Mouse (Mus musculus): ENCODE results near the gene Tcf12. TPM values are rescaled to one million over a fixed set of nuclear protein-coding genes. Genes with fewer than 3 reads are reported as not detected.

Tcf12 gene
- total RNA-seq, 2 experiments from 2014 or later, result 43.8 to 48.6 TPM

DNA sequence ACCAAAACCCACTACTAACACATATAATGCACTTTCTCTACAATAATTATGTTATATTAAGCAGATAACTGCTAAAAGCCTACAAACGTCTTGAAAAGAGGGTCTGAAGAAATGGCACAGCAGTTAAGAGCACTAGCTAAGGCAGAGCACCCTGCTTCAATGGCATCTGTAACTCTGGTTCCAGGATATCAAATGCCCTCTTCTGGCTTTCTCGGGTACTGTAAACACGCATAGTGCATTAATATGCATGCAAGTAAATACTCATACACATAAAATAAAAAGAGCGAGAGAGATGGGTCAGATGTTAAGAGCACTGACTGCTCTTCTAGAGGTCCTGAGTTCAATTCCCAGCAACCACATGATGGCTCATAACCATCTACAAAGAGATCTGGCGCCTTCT lies 17.0 kb downstream of the Tcf12 start:
- DNase-seq (ENCODE audit: low spot score in 2 of 2), result no peak
- intact Hi-C loops (cut with DNase I), result no loop called here

DNA sequence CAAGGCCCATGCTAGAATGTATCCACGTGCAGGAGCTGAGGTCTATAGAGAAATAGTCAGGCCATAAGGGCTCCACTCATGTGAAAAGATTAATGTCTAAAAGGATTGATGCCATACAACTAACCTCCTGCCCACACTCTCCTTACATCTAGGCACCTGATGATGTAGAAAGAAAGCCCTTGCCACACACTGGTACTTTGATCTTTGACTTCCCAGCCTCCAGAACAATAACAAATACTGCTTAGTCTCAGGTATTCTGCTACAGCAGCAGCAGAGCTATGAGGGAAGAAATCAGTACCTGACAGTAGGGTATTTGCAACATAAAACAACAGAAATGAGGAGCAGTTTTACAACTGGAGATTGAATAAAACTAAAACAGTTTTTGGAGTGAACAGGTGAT lies 19.5 kb downstream of the Tcf12 start:
- DNase-seq (ENCODE audit: low spot score in 2 of 2), result no peak
- intact Hi-C loops (cut with DNase I), result no loop called here

DNA sequence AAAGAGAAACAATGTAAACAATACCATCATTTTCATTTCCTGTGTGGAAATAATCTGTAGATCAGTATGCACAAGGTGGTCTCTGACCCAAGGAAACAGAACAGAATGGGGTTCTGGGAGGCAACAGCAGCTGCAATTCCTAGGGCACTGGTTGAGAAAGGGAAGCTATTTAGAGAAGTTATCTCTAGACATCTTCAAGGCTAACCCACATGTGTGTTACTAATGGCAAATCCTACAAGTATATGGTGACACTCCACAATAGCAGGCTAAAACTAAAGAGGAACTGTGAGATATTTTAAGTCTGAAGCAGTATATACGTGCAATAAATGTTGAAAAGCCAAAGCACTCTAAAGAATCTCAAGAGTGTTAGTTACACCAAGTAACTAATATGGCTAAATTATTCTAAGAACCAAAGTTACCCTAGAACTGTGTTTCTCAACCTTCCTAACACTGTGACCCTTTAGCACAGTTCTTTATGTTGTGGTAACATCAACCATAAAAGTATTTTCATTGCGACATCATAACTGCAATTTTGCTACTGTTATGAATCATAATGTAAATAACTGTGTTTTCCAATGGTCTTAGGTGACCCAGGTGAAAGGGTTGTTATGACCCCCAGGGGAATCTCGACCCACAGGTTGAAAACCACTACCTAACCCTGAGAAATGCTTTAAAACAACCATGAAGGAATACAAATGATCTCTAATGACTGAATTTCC lies 22.6 kb downstream of the Tcf12 start:
- DNase-seq (ENCODE audit: low spot score in 2 of 2), result no peak
- intact Hi-C loops (cut with DNase I), result no loop called here

DNA sequence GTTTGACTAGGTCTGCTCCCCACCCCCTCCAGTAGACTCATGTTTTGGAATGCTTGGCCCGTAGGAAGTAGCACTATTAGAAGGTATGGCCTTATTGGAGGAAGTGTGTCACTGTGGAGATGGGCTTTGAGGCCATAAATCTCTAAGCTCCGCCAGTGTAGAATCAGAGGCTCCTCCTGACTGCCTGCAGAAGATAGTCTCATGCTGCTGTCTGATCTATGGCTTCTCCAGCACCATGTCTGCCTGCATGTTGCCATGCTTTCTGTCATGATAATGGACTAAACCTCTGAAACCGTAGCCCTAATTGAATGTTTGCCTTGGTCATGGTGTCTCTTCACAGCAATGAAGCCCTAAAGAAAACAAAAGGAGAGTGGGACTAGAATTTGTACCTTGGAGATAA lies 26.7 kb downstream of the Tcf12 start:
- DNase-seq (ENCODE audit: low spot score in 2 of 2), result no peak
- intact Hi-C loops (cut with DNase I), result no loop called here

DNA sequence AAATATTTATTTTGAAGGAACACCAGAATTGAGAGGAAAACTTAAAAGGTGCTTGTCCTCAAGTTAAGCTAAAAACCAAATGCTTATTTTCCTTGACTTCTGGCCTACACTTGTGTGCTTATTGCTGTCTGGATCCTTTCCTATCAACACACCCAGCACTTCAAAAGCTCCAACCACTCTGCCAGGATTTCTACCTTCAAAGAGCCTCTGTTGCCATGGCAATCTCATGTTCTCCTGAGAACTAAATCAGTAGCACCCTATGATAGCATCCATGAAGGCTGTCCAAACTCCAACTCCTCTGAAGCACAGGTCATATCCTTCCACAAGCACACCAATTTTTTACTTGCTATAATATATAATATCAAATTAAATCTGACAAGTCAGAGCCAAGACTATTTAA lies 27.5 kb downstream of the Tcf12 start:
- intact Hi-C loops (cut with DNase I), result no loop called here
- peak; percentile 14 to 15 for DNase-seq (ENCODE audit: low spot score in 2 of 2)

DNA sequence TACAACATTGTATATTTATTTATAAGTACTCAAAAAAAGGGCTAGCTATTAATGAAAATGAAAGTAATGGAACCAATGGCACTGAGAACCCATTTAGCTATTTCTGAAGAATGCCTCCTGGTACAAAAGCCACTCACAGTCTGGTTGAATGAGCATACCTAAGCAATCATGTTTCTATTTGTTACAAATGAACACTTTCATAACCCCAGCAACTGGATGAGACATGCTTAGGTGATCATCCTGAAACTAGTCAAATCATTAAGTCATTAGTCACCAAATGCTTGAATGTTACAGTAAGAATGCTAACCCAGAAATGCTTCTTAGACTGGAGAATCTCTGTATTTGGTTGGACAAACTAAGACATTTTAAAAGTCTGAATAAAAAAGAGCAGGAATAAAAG lies 35.5 kb downstream of the Tcf12 start:
- DNase-seq (ENCODE audit: low spot score in 2 of 2), result no peak
- intact Hi-C loops (cut with DNase I), result no loop called here

DNA sequence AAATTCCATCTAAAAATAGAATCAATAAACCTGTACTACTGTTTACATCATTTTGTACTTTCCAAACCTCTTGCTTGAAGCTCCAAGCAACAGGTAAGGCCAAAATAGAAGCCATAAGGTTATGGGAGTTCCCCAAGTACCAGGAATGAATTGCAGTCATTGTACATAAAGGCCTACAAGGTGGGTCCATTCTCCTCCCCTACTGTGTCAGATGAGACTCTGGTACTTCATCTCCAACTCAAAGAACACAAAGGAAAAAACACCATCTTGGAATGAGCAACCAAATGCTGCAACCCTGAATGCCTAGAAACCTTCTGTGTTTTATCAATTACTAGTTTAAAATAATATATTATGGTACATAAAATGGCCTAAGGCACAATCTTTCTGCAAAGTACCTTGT lies 45.5 kb downstream of the Tcf12 start:
- intact Hi-C loops (cut with DNase I), result no loop called here
- no peak for DNase-seq (ENCODE audit: low spot score in 2 of 2)

DNA sequence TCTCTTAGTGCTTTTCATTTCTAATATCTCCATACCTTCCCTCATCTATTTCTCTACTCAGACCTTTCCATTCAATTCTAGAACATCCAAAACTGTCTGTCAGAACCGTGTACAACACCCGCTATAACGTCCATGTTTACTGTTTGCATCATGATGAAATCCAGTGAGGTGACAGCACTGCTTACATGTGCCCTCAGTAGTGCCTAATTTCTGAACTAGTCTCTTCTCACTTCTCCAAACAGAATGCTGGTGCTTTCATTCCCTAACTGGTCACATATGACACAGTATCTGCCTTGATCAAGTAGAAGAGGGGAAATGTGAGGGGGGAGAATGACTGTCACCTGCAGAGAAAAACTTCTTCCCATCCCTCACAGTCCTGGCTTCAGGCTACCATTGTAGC lies 58.5 kb downstream of the Tcf12 start:
- no peak for DNase-seq (ENCODE audit: low spot score in 2 of 2)
- intact Hi-C loops (cut with DNase I), result no loop called here

DNA sequence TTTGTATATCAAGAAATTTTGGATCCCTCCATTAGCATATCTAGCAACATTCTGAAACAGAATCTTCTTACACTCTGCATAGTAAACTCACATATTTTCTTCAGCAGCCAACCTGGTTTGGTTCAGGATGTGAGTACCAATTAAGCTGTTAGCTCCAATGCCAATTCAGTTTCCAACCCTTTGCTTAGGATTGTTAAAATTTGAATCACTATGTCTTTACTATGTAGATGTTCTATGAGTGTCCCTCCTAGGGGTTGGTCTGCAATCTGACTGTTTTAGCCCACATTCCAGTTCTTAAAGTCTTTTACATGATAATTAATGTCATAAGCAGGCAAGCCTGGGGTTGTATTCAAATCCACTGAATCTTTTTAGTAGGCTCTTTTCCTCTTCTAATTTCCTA lies 71.5 kb downstream of the Tcf12 start:
- intact Hi-C loops (cut with DNase I), result no loop called here
- no peak for DNase-seq (ENCODE audit: low spot score in 2 of 2)

DNA sequence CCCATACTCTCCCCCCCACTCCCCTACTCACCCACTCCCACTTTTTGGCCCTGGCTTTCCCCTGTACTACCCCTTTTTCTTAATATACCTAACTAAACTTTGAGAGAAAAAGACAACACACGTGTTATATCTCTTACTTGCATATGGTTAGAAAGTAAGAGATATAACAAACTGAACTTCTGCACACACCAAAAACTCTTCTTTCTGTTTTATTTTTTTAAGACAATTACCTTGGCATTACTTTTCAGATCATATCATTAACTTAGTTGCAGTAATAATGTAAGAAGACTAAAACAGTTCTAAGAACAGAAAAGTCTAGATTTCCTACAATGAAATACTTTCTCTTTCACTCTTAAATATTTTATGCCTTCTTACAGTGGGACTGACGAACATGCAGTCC lies 72.3 kb downstream of the Tcf12 start:
- no peak for DNase-seq (ENCODE audit: low spot score in 2 of 2)
- intact Hi-C loops (cut with DNase I), result no loop called here

DNA sequence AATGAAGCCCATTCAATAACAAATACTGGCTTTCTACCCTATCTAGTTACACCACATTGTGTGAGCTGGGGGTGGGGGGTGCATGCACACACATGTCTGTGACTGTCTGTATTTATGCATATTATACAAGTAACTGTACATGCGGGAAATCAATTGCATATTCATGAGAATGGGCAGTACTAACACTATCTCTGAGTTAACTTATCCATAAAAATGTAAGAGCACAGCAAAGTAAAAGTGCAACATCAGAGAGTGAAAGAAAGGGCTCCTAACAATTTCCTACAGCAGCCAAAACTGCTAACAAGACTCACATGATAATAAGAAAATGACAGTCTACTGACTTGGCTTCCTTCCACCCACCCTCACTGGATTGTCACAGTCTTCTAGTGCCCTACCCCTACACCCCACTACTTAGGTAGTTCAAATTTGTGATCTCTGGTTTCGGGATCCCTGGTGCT lies 74.6 kb downstream of the Tcf12 start:
- intact Hi-C loops (cut with DNase I), result no loop called here
- DNase-seq (ENCODE audit: low spot score in 2 of 2), result no peak

DNA sequence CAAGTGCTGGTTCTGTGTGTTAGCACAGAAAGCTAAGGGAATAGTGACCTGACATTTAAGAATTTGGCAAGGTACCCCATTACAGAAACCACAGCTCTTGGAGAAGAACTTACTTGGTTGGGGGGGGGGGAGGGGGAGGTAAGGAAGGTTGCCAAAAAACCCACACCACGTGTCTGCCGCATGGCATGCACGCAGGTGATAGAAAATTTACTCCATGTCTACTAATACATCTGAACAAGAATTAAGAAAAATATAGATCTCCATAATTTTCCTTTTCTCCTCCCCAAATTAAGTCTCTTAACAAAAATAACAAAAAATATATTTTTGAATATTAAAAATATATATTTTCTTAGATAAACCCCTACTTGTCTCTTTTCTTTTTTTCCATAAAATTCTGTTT lies 75.4 kb downstream of the Tcf12 start:
- intact Hi-C loops (cut with DNase I), result no loop called here

DNA sequence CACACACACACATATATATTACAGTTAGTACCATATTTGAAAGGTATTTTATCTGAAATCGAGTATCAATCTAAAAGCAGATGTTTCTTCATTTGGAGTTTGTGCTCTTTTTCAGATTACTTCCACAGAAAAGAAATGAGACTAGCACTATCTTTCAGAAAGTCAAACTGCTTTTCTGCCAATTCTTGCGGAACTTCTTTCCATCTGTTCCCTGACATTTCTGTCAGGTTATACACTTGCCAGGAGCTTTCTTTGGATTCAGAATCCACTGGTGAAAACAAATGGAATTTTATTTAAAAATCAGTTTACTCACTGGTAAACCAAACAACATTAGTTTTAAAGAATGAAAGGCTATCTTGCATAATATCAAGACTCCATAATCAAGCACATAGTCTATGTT lies 78.4 kb downstream of the Tcf12 start:
- intact Hi-C loops (cut with DNase I), result no loop called here
- no peak for DNase-seq (ENCODE audit: low spot score in 2 of 2)

More for the DNA sequence above, 75.4 kb downstream of the Tcf12 start:
- DNase-seq (ENCODE audit: low spot score in 2 of 2), result no peak

DNA sequence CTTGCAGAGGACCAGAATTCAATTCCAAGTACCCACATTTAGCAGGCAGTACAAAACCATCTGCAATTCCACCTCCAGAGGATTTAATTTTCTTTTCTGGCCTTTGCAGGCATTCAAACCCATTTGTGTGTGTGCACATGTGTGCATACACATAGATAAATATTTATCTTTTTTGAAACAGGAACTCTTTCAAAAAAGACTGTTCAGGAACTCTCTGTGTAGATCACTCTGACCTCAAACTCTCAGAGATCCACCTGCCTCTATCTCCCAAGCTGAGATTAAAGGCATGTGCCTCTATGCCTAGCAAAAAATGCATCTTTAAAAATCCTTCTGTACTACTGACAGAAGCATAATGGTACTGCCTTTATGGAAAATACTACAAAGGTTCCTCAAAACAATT lies 81.4 kb downstream of the Tcf12 start:
- intact Hi-C loops (cut with DNase I), result no loop called here
- no peak for DNase-seq (ENCODE audit: low spot score in 2 of 2)

DNA sequence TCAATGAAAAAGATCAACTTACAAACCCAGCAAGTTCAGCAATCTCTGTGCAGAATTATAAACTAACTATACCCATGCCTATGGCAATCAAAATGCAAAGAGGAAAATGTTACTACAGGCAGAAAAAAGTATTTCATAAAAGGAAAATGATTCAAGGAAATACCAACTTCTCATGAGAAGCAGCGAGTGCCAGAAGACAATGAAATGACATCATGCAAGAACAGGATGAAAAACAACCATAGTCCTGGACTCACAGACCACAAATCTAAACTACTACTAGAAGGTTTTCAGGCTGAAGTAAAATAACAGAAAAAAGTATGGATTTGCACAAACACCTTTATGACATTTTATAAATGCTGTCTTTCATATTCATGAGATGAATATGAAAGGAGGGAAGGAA lies 82.1 kb downstream of the Tcf12 start:
- intact Hi-C loops (cut with DNase I), result no loop called here
- DNase-seq (ENCODE audit: low spot score in 2 of 2), result no peak

DNA sequence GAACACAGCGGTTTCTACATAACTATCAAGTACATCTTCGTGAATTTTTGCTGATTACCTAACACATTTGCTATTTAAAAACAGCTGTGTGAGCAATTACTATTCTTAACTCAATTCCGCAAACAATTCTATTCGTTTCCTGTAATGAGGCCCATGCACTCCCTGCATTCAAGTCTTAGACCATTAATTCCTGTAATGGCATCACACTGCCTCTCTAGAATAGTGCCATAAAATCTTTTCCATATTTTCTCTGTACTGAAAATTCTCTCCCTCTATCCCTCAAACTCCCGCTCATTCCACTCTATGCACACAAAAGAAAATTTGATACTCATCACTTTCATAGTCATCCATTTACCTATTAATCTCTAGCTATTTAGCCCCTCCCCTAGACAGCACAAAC lies 88.4 kb downstream of the Tcf12 start:
- intact Hi-C loops (cut with DNase I), result loop anchor here (5.0 kb wide), 1 partner anchor 79 kb away; no protein-coding TSS in a partner anchor
- no peak for DNase-seq (ENCODE audit: low spot score in 2 of 2)

DNA sequence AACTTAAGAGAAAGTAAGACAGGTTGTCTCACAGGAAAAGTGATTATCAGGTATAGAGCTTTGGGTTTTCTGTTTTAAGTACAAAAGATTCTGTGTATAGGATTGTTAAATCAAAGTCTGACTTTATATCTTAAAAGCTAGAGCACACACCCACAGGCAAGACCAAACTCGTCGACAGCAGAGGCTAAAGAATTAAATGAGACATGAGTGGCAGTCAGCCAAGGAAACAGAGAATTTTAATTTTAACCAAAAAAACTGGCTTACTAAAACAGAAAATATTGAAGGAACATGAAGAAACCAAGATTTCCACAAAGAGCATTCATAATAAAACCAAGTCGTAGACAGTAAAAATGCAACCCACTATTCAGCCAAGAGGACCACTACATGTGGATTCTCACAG lies 90.2 kb downstream of the Tcf12 start:
- DNase-seq (ENCODE audit: low spot score in 2 of 2), result no peak
- intact Hi-C loops (cut with DNase I), result loop anchor here (5.0 kb wide), 1 partner anchor 81 kb away; no protein-coding TSS in a partner anchor

DNA sequence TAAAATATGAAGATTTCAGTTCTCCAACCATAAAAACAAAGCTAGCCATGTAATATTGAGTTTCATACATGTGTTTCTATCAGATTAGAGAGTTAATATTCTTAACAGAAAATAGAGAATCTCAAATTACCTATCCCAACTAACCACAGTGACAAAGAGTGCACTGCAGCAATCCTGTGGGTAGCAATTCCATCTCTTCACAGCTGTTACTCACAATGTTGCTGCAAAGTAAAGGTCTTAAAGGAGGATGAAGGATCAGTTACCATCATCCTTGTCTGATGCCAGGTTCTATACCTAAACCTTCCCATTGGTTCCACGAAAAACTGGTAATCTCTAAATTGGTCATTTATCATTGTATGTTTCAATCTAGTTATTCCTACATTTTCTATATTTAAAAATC lies 95.7 kb downstream of the Tcf12 start:
- intact Hi-C loops (cut with DNase I), result no loop called here
- no peak for DNase-seq (ENCODE audit: low spot score in 2 of 2)

DNA sequence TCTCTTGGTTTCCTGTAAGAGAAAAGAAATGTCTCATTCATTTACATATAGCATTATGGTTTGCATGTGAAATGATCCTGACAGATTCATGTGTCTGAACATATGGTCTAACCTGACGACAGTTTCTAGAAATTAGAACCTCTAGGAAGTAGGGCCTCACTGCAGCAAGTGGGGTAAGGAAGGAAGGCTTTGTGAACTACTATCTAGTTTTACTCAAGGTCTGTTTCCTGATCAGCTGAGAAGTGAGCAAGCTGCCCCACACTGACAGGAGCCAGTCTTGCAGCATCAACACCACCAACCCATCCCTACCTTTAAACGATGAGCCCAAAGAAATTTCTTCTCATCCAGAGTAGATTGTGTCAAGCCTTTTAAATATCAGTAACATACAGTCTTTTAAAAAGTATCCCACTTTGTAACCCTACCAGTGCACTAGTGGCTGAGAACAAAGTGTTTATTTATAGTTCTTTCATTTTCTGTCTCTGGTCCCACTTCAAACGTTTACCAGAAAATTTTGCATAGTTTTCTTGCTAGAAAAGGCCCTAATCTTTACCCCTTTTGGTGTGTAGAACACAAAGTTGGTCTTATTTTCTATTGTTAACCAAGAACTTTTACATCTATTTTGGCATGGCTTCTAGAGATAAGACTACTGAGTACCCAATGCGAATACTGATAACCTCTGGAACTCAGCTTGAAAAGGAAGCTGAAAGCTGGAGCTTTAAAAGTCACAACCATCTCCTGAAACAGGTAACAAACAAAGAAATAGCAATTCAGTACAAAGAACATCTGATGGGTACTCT lies 96.9 kb downstream of the Tcf12 start:
- no peak for DNase-seq (ENCODE audit: low spot score in 2 of 2)
- intact Hi-C loops (cut with DNase I), result no loop called here

DNA sequence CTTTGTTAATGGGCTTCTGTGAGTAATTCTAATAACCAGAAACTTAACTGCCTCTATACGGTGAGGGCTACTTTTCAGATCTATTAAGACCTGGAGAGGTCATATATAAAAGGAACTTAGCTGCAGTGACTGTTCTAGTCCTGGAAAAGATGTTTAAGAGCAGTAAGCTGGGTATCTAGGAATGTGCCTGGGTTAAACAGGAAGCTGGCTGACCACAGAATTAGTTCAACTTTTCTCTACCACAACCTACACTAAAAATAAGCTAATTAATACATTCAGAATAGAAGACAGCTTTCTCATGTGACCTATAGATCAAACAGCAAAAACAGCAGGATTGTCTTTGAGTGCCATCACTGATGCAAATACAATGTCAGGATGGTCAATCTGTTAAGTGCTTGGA lies 98.1 kb downstream of the Tcf12 start:
- intact Hi-C loops (cut with DNase I), result no loop called here
- DNase-seq (ENCODE audit: low spot score in 2 of 2), result no peak

DNA sequence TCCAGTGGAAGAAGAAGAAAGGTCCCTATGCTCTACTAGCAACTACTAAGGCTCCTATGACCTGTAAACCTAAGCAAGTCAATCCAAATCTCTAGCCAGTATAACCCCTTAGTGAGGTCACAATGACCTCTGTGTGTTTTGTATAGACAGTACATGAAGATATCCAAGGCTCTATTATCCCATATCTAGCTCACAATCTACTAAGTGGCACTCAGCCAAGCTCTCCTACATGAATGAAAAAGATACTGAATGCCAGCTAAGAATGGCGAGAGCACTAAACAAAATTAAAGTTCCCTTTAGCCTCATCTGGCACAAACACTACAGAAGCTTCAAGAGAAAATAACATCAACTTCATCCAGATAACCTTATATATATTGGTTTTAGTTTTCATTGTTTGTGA lies 103.0 kb downstream of the Tcf12 start:
- intact Hi-C loops (cut with DNase I), result no loop called here
- no peak for DNase-seq (ENCODE audit: low spot score in 2 of 2)
